Mouse (Mus musculus) myocyte (in vitro differentiated cells): ENCODE data around the gene Krt80. TPM values are rescaled to one million over a fixed set of nuclear protein-coding genes. Genes with fewer than 3 reads are reported as not detected.

Experiments used
- H3K27me3 ChIP-seq: one replicate; pipeline ENCODE4 v1.6.1; 2011; ENCODE audit not compliant: control insufficient read depth, insufficient read depth, insufficient read length
- H3K36me3 ChIP-seq: one replicate; pipeline ENCODE4 v1.6.1; 2011; ENCODE audit not compliant: control insufficient read depth, insufficient read depth
- H3K4me2 ChIP-seq: one replicate; pipeline ENCODE4 v1.6.1; 2011; ENCODE audit warnings: low read depth, control low read depth
- H3K4me3 ChIP-seq: one replicate; pipeline ENCODE4 v1.5.1; 2011; ENCODE audit warnings: mild to moderate bottlenecking, control low read depth, moderate library complexity
- H3K79me2 ChIP-seq: one replicate; pipeline ENCODE4 v1.6.1; 2011; ENCODE audit not compliant: control insufficient read depth, insufficient read depth
- H3ac ChIP-seq: one replicate; pipeline ENCODE4 v1.6.1; 2011; ENCODE audit not compliant: control insufficient read depth, insufficient read length
- CEBPB ChIP-seq: IDR thresholded peaks from 2 replicates; pipeline ENCODE4 v1.6.1; 2011; ENCODE audit warnings: mild to moderate bottlenecking, moderate library complexity; ENCODE audit not compliant: poor library complexity, insufficient read depth, severe bottlenecking
- E2F4 ChIP-seq: IDR thresholded peaks from one replicate; pipeline ENCODE4 v1.6.1; 2011; ENCODE audit warnings: mild to moderate bottlenecking, control low read depth, moderate library complexity; ENCODE audit not compliant: insufficient read depth
- MAX ChIP-seq: IDR thresholded peaks from one replicate; pipeline ENCODE4 v1.6.1; 2011; ENCODE audit warnings: low read depth, mild to moderate bottlenecking, control low read depth
- MYOD1 ChIP-seq, 3 experiments: IDR thresholded peaks; one replicate each; pipeline ENCODE4 v1.6.1; 2011; ENCODE audit warnings: control low read depth in 2 of 3, low read depth in 2 of 3, mild to moderate bottlenecking in 2 of 3, moderate library complexity in 1 of 3; ENCODE audit not compliant: insufficient read length in 2 of 3, control insufficient read depth in 1 of 3
- MYOG ChIP-seq, 3 experiments: IDR thresholded peaks; one replicate each; pipeline ENCODE4 v1.6.1; 2011; ENCODE audit warnings: control low read depth in 2 of 3, low read depth in 2 of 3, mild to moderate bottlenecking in 2 of 3; ENCODE audit not compliant: insufficient read length in 2 of 3, control insufficient read depth in 1 of 3, insufficient read depth in 1 of 3
- POLR2A ChIP-seq: IDR thresholded peaks from one replicate; pipeline ENCODE4 v1.6.1; 2011; ENCODE audit warnings: low read depth, mild to moderate bottlenecking, control low read depth, moderate library complexity; ENCODE audit not compliant: insufficient read length
- POLR2AphosphoS2 ChIP-seq: IDR thresholded peaks from one replicate; pipeline ENCODE4 v1.6.1; 2011; ENCODE audit warnings: low read depth, control low read depth; ENCODE audit not compliant: insufficient read length
- REST ChIP-seq: IDR thresholded peaks from one replicate; pipeline ENCODE4 v1.6.1; 2011; ENCODE audit warnings: mild to moderate bottlenecking, control low read depth, moderate library complexity; ENCODE audit not compliant: insufficient read depth, insufficient read length
- SRF ChIP-seq: IDR thresholded peaks from one replicate; pipeline ENCODE4 v1.6.1; 2011; ENCODE audit warnings: low read depth; ENCODE audit not compliant: control insufficient read depth, insufficient read length
- TCF12 ChIP-seq: IDR thresholded peaks from one replicate; pipeline ENCODE4 v1.6.1; 2011; ENCODE audit warnings: mild to moderate bottlenecking, control low read depth; ENCODE audit not compliant: poor library complexity, insufficient read depth, severe bottlenecking
- TCF3 ChIP-seq: IDR thresholded peaks from one replicate; pipeline ENCODE4 v1.6.1; 2011; ENCODE audit warnings: low read depth, control low read depth; ENCODE audit not compliant: insufficient read length
- USF1 ChIP-seq: IDR thresholded peaks from one replicate; pipeline ENCODE4 v1.6.1; 2011; ENCODE audit warnings: low read depth, mild to moderate bottlenecking, control low read depth, moderate library complexity
- polyA plus RNA-seq: library from polyadenylated mRNA; unstranded; fragments of >200 nt; fragmentation: generic; extraction: Trizol; gene quantifications from one replicate; pipeline ENCODE4 v1.2.1, GENCODE M21; 2012; ENCODE audit warnings: missing spikeins

The Krt80 gene
- polyA plus RNA-seq, 1 experiment, result 7.7 TPM

DNA sequence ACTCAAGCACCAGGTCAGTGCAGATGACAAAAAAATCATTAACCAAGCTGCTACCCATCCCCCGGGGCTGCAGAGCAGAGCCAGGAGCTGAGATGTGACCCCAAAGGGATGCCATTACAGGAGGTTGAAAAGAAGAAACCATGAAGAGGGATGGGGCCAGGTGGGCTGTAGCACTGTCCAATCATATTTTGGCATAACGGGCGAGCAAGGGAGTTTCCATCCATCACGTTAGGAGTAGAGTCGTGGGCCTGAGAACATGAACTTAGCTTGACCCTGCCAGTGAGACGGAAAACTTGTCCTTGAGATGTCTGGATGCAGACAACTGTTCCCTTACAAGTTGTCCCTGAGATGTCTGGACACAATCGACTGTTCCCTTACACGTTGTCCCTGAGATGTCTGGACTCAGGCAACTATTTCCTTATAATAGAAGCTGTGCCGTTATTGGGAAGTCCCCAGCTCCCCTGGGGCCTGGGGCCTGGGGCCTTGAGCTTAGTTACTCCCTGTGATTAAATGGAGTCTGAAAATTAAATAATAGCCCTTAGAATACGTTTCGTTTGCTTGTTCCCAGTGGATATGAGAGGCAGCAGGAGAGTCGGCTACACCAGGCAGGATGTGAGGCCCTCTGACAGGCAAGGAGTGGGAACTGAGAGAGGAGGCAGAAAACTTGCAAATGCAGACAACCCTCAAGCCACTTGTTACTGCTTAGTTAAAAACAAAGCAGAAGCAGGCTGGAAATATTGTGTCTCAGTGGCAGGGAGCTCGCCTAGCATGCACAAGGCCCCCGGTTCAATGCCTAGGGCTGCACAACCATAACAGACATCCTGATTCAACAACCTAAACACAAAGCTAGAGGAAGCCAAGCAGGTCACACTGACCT lies 50.8 kb downstream of the Krt80 start:
- Histone ChIP-seq H3K27me3 (no peaks in the 10 kb centered on the region), H3K4me3 (no peak overlapping the region), H3K4me2 (peak overlapping the region; percentile 71), H3ac (no peak overlapping the region), H3K36me3 (no peaks in the 10 kb centered on the region), H3K79me2 (no peaks in the 10 kb centered on the region)
- TF ChIP-seq MYOD1 (IDR thresholded peaks at IDR 0.05; ENCODE audit: control insufficient read depth in 1 of 3, insufficient read length in 2 of 3, low read depth in 2 of 3) (no peak), MAX (no peak), POLR2A (no peak), CEBPB (no peak), E2F4 (no peak), TCF12 (no peak), SRF (no peak), REST (no peak)

GRCm38 (mm10) chr15:101317814-101318500 lies 52.0 kb downstream of the Krt80 start:
- no peak overlapping the region for H3ac ChIP-seq
- TF ChIP-seq MYOG (IDR thresholded peaks at IDR 0.05; ENCODE audit: control insufficient read depth in 1 of 3, insufficient read depth in 1 of 3, insufficient read length in 2 of 3, low read depth in 2 of 3) (no peak), CEBPB (no peak)

GRCm38 (mm10) chr15:101316913-101317813 lies 52.8 kb downstream of the Krt80 start:
- Histone ChIP-seq H3K36me3 (no peaks in the 10 kb centered on the region), H3ac (no peak overlapping the region), H3K4me2 (no peak overlapping the region), H3K79me2 (no peaks in the 10 kb centered on the region), H3K27me3 (no peaks in the 10 kb centered on the region), H3K4me3 (no peak overlapping the region)
- TF ChIP-seq POLR2A (no peak), E2F4 (no peak), POLR2AphosphoS2 (no peak), TCF12 (no peak), MYOG (IDR thresholded peaks at IDR 0.05; ENCODE audit: control insufficient read depth in 1 of 3, insufficient read depth in 1 of 3, insufficient read length in 2 of 3, low read depth in 2 of 3) (no peak), TCF3 (no peak), MYOD1 (IDR thresholded peaks at IDR 0.05; ENCODE audit: control insufficient read depth in 1 of 3, insufficient read length in 2 of 3, low read depth in 2 of 3) (no peak), MAX (no peak)

More at GRCm38 (mm10) chr15:101317814-101318500, 52.0 kb downstream of the Krt80 start:
- Histone ChIP-seq H3K27me3 (no peaks in the 10 kb centered on the region), H3K4me2 (no peak overlapping the region), H3K4me3 (no peak overlapping the region), H3K79me2 (no peaks in the 10 kb centered on the region), H3K36me3 (no peaks in the 10 kb centered on the region)

DNA sequence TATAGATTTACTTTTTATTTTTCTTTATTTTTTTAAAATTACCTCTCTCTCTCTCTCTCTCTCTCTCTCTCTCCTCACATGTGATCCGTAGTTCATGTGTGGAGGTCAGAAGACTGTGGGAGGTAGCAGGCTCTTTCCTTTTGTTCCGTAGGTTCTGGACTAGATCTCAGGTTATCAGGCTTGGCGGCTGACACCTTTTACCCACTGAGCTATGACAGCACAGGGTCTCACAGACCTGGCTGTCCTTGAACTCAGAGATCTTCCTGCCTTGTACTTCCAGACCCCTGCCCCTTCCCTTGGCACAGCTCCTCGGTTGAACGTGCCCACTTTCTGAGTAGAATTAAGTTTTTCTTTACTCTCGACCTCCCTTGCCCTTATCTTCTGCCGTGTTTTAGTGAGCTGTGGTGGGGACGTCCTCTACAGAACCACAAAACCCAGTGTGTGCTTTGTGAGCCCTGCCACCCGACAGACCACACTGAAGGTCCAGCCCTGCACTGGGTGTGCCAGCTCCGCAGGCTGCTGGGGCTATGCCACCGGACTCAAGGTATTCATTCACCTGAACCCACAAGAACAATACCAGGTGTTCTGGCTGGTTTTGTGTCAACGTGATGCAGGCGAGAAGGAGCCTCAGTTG lies 53.6 kb downstream of the Krt80 start:
- Histone ChIP-seq H3ac (no peak overlapping the region), H3K4me2 (peak overlapping the region; percentile 77), H3K27me3 (no peaks in the 10 kb centered on the region), H3K36me3 (no peaks in the 10 kb centered on the region), H3K79me2 (no peaks in the 10 kb centered on the region), H3K4me3 (peak overlapping the region; percentile 2)
- TF ChIP-seq REST (no peak), POLR2A (no peak)

DNA sequence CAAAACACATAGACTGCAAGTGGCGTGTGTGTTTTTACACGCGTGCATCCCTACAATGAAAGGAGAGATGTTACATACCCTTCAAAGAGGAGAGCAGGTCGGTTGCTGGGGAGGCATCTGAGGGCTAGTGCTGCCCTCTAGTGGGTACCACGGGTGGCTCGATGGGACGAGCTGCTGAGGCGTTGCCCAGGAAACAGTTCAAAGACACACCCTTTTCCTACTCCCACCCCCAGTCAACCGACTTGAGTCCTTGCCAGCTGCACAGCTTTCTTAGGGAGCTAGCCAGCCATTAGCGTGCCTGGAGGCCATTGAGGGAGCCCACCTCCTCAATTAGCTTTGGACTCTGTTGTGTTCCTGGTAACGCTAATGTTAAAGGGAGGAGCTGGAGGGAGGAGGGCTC lies 54.1 kb downstream of the Krt80 start:
- TF ChIP-seq TCF12 (no peak), TCF3 (no peak), POLR2AphosphoS2 (no peak), USF1 (no peak), MYOG (IDR thresholded peaks at IDR 0.05; ENCODE audit: control insufficient read depth in 1 of 3, insufficient read depth in 1 of 3, insufficient read length in 2 of 3, low read depth in 2 of 3) (no peak), CEBPB (no peak), REST (no peak), E2F4 (no peak), SRF (no peak), POLR2A (no peak), MAX (no peak), MYOD1 (IDR thresholded peaks at IDR 0.05; ENCODE audit: control insufficient read depth in 1 of 3, insufficient read length in 2 of 3, low read depth in 2 of 3) (no peak)
- no peaks in the 10 kb centered on the region for H3K79me2 ChIP-seq
- no peak overlapping the region for H3ac ChIP-seq
- no peaks in the 10 kb centered on the region for H3K27me3 ChIP-seq
- peak overlapping the region; percentile 77 for H3K4me2 ChIP-seq
- no peaks in the 10 kb centered on the region for H3K36me3 ChIP-seq
- H3K4me3 ChIP-seq, result peak overlapping the region; percentile 2
